Mouse (Mus musculus) adrenal gland, adult 2 months (tissue): ENCODE measurements around the gene Il27ra. TPM values are rescaled to one million over a fixed set of nuclear protein-coding genes. Genes with fewer than 3 reads are reported as not detected.
A peak's percentile ranks its signal among the peaks of the same experiment; 100 is the strongest.
"Not testable (repeated sequence)": the region's sequence is repeated elsewhere in the genome, so short reads cannot be mapped to it uniquely, and the experiment has no call there.

Experiments used
- DNase-seq: peaks from one replicate; pipeline ENCODE4 v3.0.0; 2021
- microRNA-seq, 2 experiments: library from miRNA; unstranded; fragments of <30 nt; microRNA quantifications; one replicate each; pipeline ENCODE4 v1.2.0; 2021
- polyA plus RNA-seq: library from polyadenylated mRNA; depleted of rRNA; stranded (reverse); fragments of >200 nt; gene quantifications from 2 replicates; pipeline ENCODE4 v1.2.3, GENCODE M21; 2012; rRNA removed
- total RNA-seq, 2 experiments: library from RNA; stranded (reverse); gene quantifications; 2 replicates each; pipeline ENCODE4 v1.2.3; 2021

Il27ra gene
- total and polyA plus RNA-seq, 3 experiments = 2.0 to 2.5 (median 2.0) TPM

- DNase-seq = peak; percentile 95
Measured at GRCm38 (mm10) chr8:83996567-83997505, 45.6 kb downstream of the Il27ra start.

DNA sequence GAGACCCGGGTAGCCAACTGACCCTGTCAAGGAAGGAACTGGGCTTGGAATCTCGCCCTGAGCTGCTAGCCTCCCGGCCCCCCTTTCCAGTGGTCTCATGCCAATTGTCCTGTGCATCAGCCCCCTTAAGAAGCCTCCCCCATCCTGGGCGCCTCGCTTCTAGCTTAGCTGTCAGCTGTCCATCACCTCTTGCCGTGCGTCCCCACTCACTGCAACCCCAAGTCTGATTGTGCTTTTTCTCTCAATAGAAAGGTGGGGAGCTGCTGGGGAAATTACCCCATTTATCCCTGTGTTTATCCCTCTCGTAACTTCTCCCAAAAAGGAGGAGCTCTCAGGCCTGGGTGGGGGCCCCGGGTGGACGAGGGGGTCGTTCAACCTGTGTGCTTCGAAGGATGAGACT, 46.4 kb downstream of the Il27ra start:
- no peak for DNase-seq

DNA sequence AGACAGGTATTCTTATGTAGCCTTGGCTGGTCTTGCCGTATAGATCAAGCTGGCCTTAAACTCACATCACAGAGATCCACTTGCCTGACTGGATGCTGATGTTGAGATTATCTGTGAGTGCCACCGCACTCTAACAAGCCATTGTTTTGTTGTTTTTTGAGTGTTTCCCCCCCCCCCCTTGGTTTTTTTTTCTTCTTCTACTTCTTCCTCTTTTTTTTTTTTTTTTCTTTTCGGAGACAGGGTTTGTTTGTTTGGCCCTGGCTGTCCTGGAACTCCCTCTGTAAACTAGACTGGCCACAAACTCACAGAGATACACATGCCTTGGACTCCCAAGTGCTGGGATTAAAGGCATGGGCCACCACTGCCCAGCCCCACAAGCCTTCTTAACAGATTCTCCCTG, 48.4 kb downstream of the Il27ra start:
- DNase-seq = no peak

DNA sequence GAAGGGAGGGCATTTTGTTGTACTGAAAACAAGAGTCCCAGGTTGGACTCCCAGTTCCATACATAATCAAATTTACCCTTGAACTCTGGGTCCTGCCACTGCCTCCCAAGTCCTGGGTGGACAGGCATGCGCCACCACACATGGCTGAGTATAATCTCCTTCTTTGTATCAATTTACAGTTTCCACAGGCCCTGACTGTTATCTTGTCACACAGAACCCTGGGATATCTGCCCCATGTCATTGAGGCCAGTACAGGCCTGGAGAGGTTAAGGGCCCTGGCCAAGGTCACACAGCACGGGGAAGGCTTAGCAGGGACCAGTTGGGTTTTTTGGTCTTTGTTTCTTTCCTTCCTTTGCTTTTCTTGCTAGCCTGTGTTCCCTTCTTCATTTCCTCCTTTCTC, 49.9 kb downstream of the Il27ra start:
- DNase-seq = no peak

DNA sequence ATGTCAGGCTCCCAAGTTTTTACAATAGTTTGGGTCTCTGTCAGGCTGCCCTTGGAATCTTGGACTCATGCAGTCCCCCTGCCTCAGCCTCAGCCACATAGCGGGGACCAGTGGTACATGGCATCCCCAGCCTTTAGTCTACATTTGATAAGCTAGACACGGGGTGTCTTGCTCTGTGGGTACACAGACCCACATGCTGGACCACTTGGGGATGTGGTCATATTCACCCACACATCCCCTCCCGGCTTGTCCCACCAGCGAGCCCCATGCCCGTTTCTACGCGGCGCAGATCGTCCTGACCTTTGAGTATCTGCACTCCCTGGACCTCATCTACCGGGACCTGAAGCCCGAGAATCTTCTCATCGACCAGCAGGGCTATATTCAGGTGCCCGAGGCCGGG, 52.2 kb downstream of the Il27ra start:
- DNase-seq = no peak

- DNase-seq = no peak
Measured at GRCm38 (mm10) chr8:83989243-83989642, 53.1 kb downstream of the Il27ra start.

DNA sequence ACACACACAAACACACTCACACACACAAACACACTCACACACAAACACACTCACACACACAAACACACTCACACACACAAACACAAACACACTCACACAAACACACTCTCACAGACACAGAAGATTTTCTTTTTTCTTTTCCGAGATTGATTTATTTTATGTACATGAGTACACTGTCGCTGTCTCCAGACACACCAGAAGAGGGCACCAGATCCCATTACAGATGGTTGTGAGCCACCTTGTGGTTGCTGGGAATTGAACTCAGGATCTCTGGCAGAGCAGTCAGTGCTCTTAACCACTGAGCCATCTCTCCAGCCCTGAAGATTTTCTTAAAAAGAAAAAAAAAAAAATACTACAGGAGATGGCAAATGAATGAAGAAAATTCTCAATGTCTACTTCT, 59.2 kb downstream of the Il27ra start:
- DNase-seq = not testable (repeated sequence)

- no peak for DNase-seq
Measured at GRCm38 (mm10) chr8:83982449-83982848, 59.9 kb downstream of the Il27ra start.

GRCm38 (mm10) chr8:83981533-83981932, 60.9 kb downstream of the Il27ra start:
- DNase-seq = no peak

DNA sequence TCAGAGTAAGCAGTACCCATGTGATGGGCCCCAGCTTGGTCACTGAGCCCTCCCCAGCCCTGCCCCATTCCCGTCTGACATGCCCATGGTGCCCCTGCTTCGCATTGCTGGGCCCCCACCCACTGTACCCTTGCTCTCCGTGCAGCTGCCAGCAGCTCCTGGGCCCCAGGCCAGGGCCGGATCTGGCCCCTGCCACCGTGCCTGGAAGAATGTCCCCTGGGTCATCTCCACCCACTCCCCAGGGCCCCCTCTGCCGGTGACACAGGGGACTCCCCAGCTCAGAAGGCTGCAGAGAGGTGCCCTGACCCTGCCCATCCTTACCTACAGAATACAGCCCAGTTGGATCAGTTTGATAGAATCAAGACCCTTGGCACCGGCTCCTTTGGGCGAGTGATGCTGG, 61.5 kb downstream of the Il27ra start:
- DNase-seq = peak; percentile 42

Small RNAs within 50 kb of the gene (microRNA-seq; reads per million reads assigned to microRNA genes)
- 0.22 to 0.83 reads per million in 2 experiments for gene Mir1199
- gene Mir709 = 0 reads per million in 2 experiments
- 4.4 to 6.6 reads per million in 2 experiments for gene Mir8111

Other genes with a start within 250 kb of the Il27ra start
- gene Adgrl1, start 142.5 kb downstream of the Il27ra start, total RNA-seq = 10 to 100 TPM; 58.4 to 97.0 TPM
- gene Adgrl1, start 142.5 kb downstream of the Il27ra start, polyA plus RNA-seq = 101 and 112 TPM in 2 replicates
- 1 to 10 TPM; 1.7 to 1.9 TPM for gene Gm10644, start 87.4 kb downstream of the Il27ra start, total RNA-seq
- gene Gm10644, start 87.4 kb downstream of the Il27ra start, polyA plus RNA-seq = 2.5 and 3.7 TPM in 2 replicates
- 1 to 10 TPM; 2.5 to 3.4 TPM for gene Asf1b, start 87.1 kb downstream of the Il27ra start, total RNA-seq
- gene Asf1b, start 87.1 kb downstream of the Il27ra start, polyA plus RNA-seq = 13.6 and 15.4 TPM in 2 replicates
- 100 to 1,000 TPM; 269 to 327 TPM for gene Prkaca, start 69.6 kb downstream of the Il27ra start, total RNA-seq
- gene Prkaca, start 69.6 kb downstream of the Il27ra start, polyA plus RNA-seq = 125 and 154 TPM in 2 replicates
- gene Samd1, start 44.9 kb downstream of the Il27ra start, total RNA-seq = 10 to 100 TPM; 27.1 to 45.3 TPM
- 32.1 and 37.6 TPM in 2 replicates for gene Samd1, start 44.9 kb downstream of the Il27ra start, polyA plus RNA-seq
- gene 1700067K01Rik, start 41.1 kb downstream of the Il27ra start, total RNA-seq = under 1 TPM; 0.21 to 0.46 TPM
- gene 1700067K01Rik, start 41.1 kb downstream of the Il27ra start, polyA plus RNA-seq = 0.13 and 0.66 TPM in 2 replicates
- not detected for gene 2210011C24Rik, start 30.4 kb downstream of the Il27ra start, total RNA-seq
- gene 2210011C24Rik, start 30.4 kb downstream of the Il27ra start, polyA plus RNA-seq = 0.19 and 0.87 TPM in 2 replicates
- gene Palm3, start 21.1 kb downstream of the Il27ra start, total RNA-seq = 1 to 10 TPM in 1 of 2 experiments, under 1 TPM in 1; 0.26 to 2.5 TPM
- 0.59 and 1.2 TPM in 2 replicates for gene Palm3, start 21.1 kb downstream of the Il27ra start, polyA plus RNA-seq
- not detected for gene Rln3, start 2.4 kb upstream of the Il27ra start, total RNA-seq
- 0.36 and 0.46 TPM in 2 replicates for gene Rln3, start 2.4 kb upstream of the Il27ra start, polyA plus RNA-seq
- 1 to 10 TPM; 1.6 to 4.1 TPM for gene Gm10643, start 22.5 kb upstream of the Il27ra start, total RNA-seq
- gene Gm10643, start 22.5 kb upstream of the Il27ra start, polyA plus RNA-seq = 0.36 and 0.55 TPM in 2 replicates
- 10 to 100 TPM; 17.1 to 19.9 TPM for gene Rfx1, start 24.2 kb upstream of the Il27ra start, total RNA-seq
- gene Rfx1, start 24.2 kb upstream of the Il27ra start, polyA plus RNA-seq = 34.5 and 36.6 TPM in 2 replicates
- gene Dcaf15, start 62.2 kb upstream of the Il27ra start, total RNA-seq = 10 to 100 TPM; 14.4 to 18.2 TPM
- gene Dcaf15, start 62.2 kb upstream of the Il27ra start, polyA plus RNA-seq = 60.2 and 62.7 TPM in 2 replicates
- gene Podnl1, start 83.4 kb upstream of the Il27ra start, total RNA-seq = under 1 TPM; 0.23 to 0.31 TPM
- 2.4 and 2.5 TPM in 2 replicates for gene Podnl1, start 83.4 kb upstream of the Il27ra start, polyA plus RNA-seq
- 10 to 100 TPM; 28.5 to 39.0 TPM for gene Cc2d1a, start 105.3 kb upstream of the Il27ra start, total RNA-seq
- gene Cc2d1a, start 105.3 kb upstream of the Il27ra start, polyA plus RNA-seq = 35.8 and 37.1 TPM in 2 replicates
- under 1 TPM; 0.17 to 0.35 TPM for gene 4930432K21Rik, start 105.4 kb upstream of the Il27ra start, total RNA-seq
- gene 4930432K21Rik, start 105.4 kb upstream of the Il27ra start, polyA plus RNA-seq = 0.44 and 0.48 TPM in 2 replicates
- 1 to 10 TPM; 1.1 to 1.3 TPM for gene Nanos3, start 142.6 kb upstream of the Il27ra start, total RNA-seq
- 0.36 and 1.0 TPM in 2 replicates for gene Nanos3, start 142.6 kb upstream of the Il27ra start, polyA plus RNA-seq
- gene Zswim4, start 194.5 kb upstream of the Il27ra start, total RNA-seq = 10 to 100 TPM; 31.4 to 55.6 TPM
- gene Zswim4, start 194.5 kb upstream of the Il27ra start, polyA plus RNA-seq = 66.3 and 76.1 TPM in 2 replicates
- gene D8Ertd738e, start 207.1 kb upstream of the Il27ra start, total RNA-seq = 100 to 1,000 TPM; 268 to 291 TPM
- gene D8Ertd738e, start 207.1 kb upstream of the Il27ra start, polyA plus RNA-seq = 58.8 and 67.3 TPM in 2 replicates
- gene Mri1, start 214.7 kb upstream of the Il27ra start, total RNA-seq = 10 to 100 TPM; 27.9 to 38.1 TPM
- gene Mri1, start 214.7 kb upstream of the Il27ra start, polyA plus RNA-seq = 239 and 243 TPM in 2 replicates
- 10 to 100 TPM; 19.3 to 25.8 TPM for gene Ccdc130, start 227.8 kb upstream of the Il27ra start, total RNA-seq
- gene Ccdc130, start 227.8 kb upstream of the Il27ra start, polyA plus RNA-seq = 15.9 and 16.5 TPM in 2 replicates